Comparison of ENCODE assay signal across 14 mouse cellular contexts in the genomic region with DNA sequence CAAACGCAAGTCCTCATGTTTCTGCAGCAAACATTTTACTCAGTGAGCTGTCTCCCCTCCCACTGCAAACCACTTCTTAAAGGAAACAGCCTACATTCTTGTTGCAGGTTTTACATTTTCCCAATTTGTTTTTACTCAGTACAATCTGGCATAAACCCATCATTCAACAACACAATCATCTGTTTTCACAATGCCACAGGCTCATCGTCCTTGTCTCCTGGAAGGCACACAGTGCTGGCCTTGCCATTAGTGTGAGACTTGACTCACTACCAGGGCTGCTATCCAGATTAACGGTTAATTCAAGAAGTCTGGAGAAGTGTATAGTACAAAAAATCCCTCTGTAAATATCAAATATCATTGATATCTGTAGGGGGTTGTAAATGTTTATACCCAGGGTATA.
"Had no signal": no experiment of that assay in that cellular context is flagged by ENCODE, and none has a peak within 500 bp of the region (broad histone marks: within the 10 kb centered on the region; RNA-seq: fewer than 3 reads in every experiment).

No protein-coding gene starts in this region.

- H3K4me3 ChIP-seq: megakaryocyte, embryonic 14.5 days; midbrain, embryonic 12.5 days; neural tube, embryonic 12.5 days; stomach, embryonic 15.5 days had no signal

- H3K9ac ChIP-seq: lung, embryonic 14.5 days; midbrain, embryonic 12.5 days; neural tube, embryonic 12.5 days; stomach, embryonic 15.5 days had no signal

- H3K36me3 ChIP-seq: midbrain, embryonic 12.5 days; neural tube, embryonic 12.5 days; stomach, embryonic 15.5 days had no signal

- H3K4me1 ChIP-seq: megakaryocyte, embryonic 14.5 days; midbrain, embryonic 12.5 days; neural tube, embryonic 12.5 days; stomach, embryonic 15.5 days had no signal

- H3K4me2 ChIP-seq: lung, embryonic 14.5 days; midbrain, embryonic 12.5 days; neural tube, embryonic 12.5 days; stomach, embryonic 15.5 days had no signal

- H3K27ac ChIP-seq: macrophage; midbrain, embryonic 12.5 days; neural tube, embryonic 12.5 days; stomach, embryonic 15.5 days; stomach, postnatal 0 days had no signal

- DNase-seq: lung, adult 18-20 months; lung, embryonic 14.5 days; lung, postnatal 10 days; midbrain, embryonic 14.5 days; right cerebral cortex, postnatal 14 days; thymus, adult 2 months; thymus, postnatal 25 days; thymus, postnatal 4 days had no signal

- H3K27me3 ChIP-seq: megakaryocyte, embryonic 14.5 days; midbrain, embryonic 12.5 days; neural tube, embryonic 12.5 days; stomach, embryonic 15.5 days had no signal

- H3K9me3 ChIP-seq: megakaryocyte, embryonic 14.5 days; midbrain, embryonic 12.5 days; neural tube, embryonic 12.5 days; stomach, embryonic 15.5 days had no signal
